Mouse (Mus musculus): Measurements from ENCODE around the gene Zkscan14.

DNA sequence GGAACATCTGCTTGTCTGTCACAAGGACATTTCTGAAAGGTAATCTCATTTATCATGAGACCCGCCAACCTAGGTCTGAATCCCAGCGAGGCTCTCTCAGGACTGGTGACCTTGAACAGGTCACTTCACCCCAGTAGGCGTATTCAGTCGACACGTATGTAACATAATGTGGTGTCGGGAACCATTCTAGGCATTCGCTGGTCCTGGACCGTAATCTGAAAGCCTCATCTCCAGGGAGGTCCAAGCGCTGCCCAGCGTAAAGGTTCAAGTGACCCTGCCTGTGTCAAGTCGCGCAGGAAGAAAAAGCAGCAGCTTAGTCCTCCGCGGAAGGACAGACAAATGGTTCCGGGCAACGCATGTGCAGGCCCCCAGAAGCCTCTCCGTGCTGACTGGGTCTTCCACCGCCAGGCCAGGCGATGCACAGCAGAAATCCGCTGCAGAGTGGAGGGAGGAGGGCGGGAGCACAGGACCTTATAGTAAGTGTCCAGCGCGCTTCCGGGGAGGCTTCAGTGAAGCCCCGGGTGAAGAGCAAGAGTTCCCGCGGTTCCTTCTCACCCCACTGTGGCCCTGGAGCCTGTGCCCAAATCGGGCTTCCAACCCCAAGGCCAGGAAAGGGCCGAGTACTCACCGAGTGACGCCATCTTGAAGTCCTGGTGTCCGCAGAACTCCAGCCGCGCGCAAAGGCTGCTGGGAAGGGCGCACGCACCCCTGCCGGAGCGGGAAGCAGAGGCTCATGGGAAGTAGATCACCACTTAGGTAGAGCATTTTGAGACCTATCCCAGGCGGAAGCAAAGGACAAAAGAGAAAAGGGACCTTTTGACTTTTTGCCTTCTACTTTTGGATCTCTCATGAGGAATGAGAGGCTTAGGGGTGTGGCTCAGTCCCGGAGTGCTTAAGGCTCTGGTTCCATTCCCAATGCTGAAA lies 10.5 kb downstream of the Zkscan14 start:
- no peak for TF ChIP-seq CTCF (IDR thresholded peaks at IDR 0.05; ENCODE audit: low read depth, low read length)
- 0 out of 2 replicates have a peak, but pooled peaks have one; percentile 37 for TF ChIP-seq POLR2A (IDR thresholded peaks at IDR 0.05; ENCODE audit: borderline replicate concordance, low read depth, low read length)

All from bone marrow macrophage, adult 2 months (primary cell).